Mouse (Mus musculus) gastrocnemius, adult 2 months (tissue): Measurements from ENCODE around the gene Rnf31. TPM values are rescaled to one million over a fixed set of nuclear protein-coding genes. Genes with fewer than 3 reads are reported as not detected.

ENCODE experiments used
- DNase-seq: peaks from one replicate; pipeline ENCODE4 v3.0.0; 2022
- H3K27ac ChIP-seq: fragments of 200-600 bp; 2 replicates; pipeline ENCODE4 v1.8.1; 2022; ENCODE audit warnings: mild to moderate bottlenecking
- H3K4me3 ChIP-seq: fragments of 200-600 bp; 2 replicates; pipeline ENCODE4 v1.8.1; 2022; ENCODE audit warnings: mild to moderate bottlenecking, moderate library complexity
- CTCF ChIP-seq: fragments of 200-600 bp; IDR thresholded peaks from 2 replicates; pipeline ENCODE4 v1.8.1; 2022; ENCODE audit warnings: antibody characterized with exemption, mild to moderate bottlenecking, moderate library complexity
- intact Hi-C: fragments of 180-260 bp; cut with DNase I; formaldehyde crosslinking; loops from one replicate; pipeline ENCODE4 v1.15.1; 2025
- total RNA-seq, 2 experiments: library from RNA; stranded (reverse); gene quantifications; 2 replicates each; pipeline ENCODE4 v1.2.3; 2021

Gene Rnf31
- total RNA-seq, 2 experiments from 2014 or later: 17.1 to 20.4 TPM

GRCm38 (mm10) chr14:55579511-55580496, 11.7 kb upstream of the Rnf31 start:
- Histone ChIP-seq H3K27ac (peak overlapping the region; percentile 97; the same call in 1 of the 2 replicates), H3K4me3 (no peak overlapping the region)
- intact Hi-C loops: no loop called here
- no peak for DNase-seq
- no peak for TF ChIP-seq CTCF

- H3K27ac ChIP-seq: no peak overlapping the region
- DNase-seq: no peak
- H3K4me3 ChIP-seq: no peak overlapping the region
- intact Hi-C loops: no loop called here
- no peak for TF ChIP-seq CTCF
Observed at GRCm38 (mm10) chr14:55580731-55581130, 10.8 kb upstream of the Rnf31 start.

- intact Hi-C loops: no loop called here
- Histone ChIP-seq H3K4me3 (no peak overlapping the region), H3K27ac (peak overlapping the region; percentile 16; the same call in 1 of the 2 replicates)
- TF ChIP-seq CTCF: peak; percentile 60
- DNase-seq: no peak
Observed at GRCm38 (mm10) chr14:55581981-55582681, 9.4 kb upstream of the Rnf31 start.

- DNase-seq: no peak
- TF ChIP-seq CTCF: no peak
- intact Hi-C loops: no loop called here
- Histone ChIP-seq H3K4me3 (peak overlapping the region; percentile 92), H3K27ac (peak overlapping the region; percentile 90)
Observed at GRCm38 (mm10) chr14:55584303-55584701, 7.2 kb upstream of the Rnf31 start.

- peak; percentile 92 for DNase-seq
- Histone ChIP-seq H3K4me3 (peak within 1 kb of the TSS; percentile 92), H3K27ac (peak within 1 kb of the TSS; percentile 90)
- intact Hi-C loops: no loop called here
- no peak for TF ChIP-seq CTCF
Observed at GRCm38 (mm10) chr14:55584702-55585565, 6.6 kb upstream of the Rnf31 start, which contains the start of gene Emc9. Emc9 (minus strand) TSS chr14:55585302.

GRCm38 (mm10) chr14:55585566-55585960, 5.9 kb upstream of the Rnf31 start:
- H3K27ac ChIP-seq: peak overlapping the region; percentile 90
- intact Hi-C loops: no loop called here
- H3K4me3 ChIP-seq: peak overlapping the region; percentile 92
- no peak for DNase-seq
- TF ChIP-seq CTCF: no peak

GRCm38 (mm10) chr14:55586149-55586548, 5.4 kb upstream of the Rnf31 start:
- intact Hi-C loops: no loop called here
- Histone ChIP-seq H3K4me3 (no peak overlapping the region), H3K27ac (peak overlapping the region; percentile 90)
- TF ChIP-seq CTCF: no peak
- no peak for DNase-seq

GRCm38 (mm10) chr14:55589271-55589670, 2.2 kb upstream of the Rnf31 start:
- DNase-seq: no peak
- Histone ChIP-seq H3K4me3 (no peak overlapping the region), H3K27ac (no peak overlapping the region)
- no peak for TF ChIP-seq CTCF
- intact Hi-C loops: no loop called here

- Histone ChIP-seq H3K4me3 (peak overlapping the region; percentile 74), H3K27ac (peak overlapping the region; percentile 98)
- TF ChIP-seq CTCF: no peak
- intact Hi-C loops: no loop called here
- DNase-seq: no peak
Observed at GRCm38 (mm10) chr14:55589771-55590448, 1.6 kb upstream of the Rnf31 start.

GRCm38 (mm10) chr14:55590748-55591330, 669 bp upstream of the Rnf31 start, which contains the start of gene Psme2:
Psme2 (minus strand) TSS chr14:55591113.
- Histone ChIP-seq H3K4me3 (peak within 1 kb of the TSS; percentile 74), H3K27ac (peak within 1 kb of the TSS; percentile 98)
- intact Hi-C loops: loop anchor here (1.0 kb wide), 2 partner anchors 16 to 80 kb away; partner anchors contain the start of genes Fitm1 and Gmpr2
- DNase-seq: peak; percentile 96
- TF ChIP-seq CTCF: no peak

GRCm38 (mm10) chr14:55592226-55592625, 718 bp downstream of the Rnf31 start:
- intact Hi-C loops: no loop called here

More at GRCm38 (mm10) chr14:55592226-55592625, 718 bp downstream of the Rnf31 start:
- peak; percentile 53 for DNase-seq
- TF ChIP-seq CTCF: no peak
- Histone ChIP-seq H3K4me3 (peak overlapping the region; percentile 74), H3K27ac (peak overlapping the region; percentile 98)
